Comparison of ENCODE assay signal across 9 mouse cellular contexts in the genomic region with DNA sequence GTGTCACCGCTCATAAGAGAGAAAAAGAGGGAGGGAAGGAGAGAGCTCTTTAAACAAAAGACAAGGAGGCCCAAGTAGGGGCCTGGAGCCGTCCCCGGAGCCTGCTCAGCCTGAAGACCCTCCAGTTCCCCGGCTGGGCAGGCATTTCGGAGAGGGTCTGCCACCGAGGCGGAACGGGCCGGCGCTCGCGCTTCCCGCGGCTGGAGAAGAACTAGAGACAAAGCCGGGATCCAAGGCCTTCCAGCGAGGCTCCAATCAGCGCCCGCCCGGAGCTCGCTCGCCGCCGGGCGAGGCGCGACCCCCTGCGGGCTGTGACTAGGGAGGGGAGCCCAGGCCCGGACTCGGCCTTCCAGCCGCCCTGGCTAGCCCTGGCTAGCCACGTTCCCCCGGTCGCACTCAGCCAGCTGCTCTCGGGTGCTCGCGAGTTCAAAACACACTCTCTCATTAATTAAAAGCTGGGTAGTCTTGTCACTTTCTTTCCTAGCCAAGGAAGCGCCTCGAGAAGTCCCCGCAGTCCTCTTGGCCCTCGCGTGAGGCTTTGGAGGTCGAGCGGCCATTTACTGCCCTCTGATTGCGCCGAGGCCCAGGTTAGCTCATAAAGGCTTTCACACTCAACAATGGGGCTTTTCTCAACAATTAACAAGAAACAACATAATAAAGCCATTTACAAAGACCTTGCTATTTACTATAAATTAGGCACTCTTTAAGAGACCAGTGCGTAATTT. TPM values are rescaled to one million over a fixed set of nuclear protein-coding genes. Genes with fewer than 3 reads are reported as not detected.
DNase-seq lines count a peak whose midpoint lies in the region; ATAC-seq lines count a peak whose summit lies in the region.
"Had no signal": no experiment of that assay in that cellular context is flagged by ENCODE, and none has a peak within 500 bp of the region (broad histone marks: within the 10 kb centered on the region; RNA-seq: fewer than 3 reads in every experiment).

No protein-coding gene starts in this region.

- H3K9ac ChIP-seq in embryonic facial prominence, embryonic 14.5 days (ENCODE audit: low read depth, low read length), result peak overlapping the region; percentile 72
- H3K9ac ChIP-seq in intestine, embryonic 15.5 days, result peak overlapping the region; percentile 54

- no peaks in the 10 kb centered on the region for H3K9me3 ChIP-seq in embryonic facial prominence, embryonic 14.5 days (ENCODE audit: control insufficient read depth, low read length)
- no peaks in the 10 kb centered on the region for H3K9me3 ChIP-seq in intestine, embryonic 15.5 days

- peak overlapping the region; percentile 62; the same call in 1 of the 2 replicates for H3K27ac ChIP-seq in embryonic facial prominence, embryonic 14.5 days (replicated peaks; ENCODE audit: low read depth, low read length)
- peak overlapping the region; percentile 32; the same call in 1 of the 2 replicates for H3K27ac ChIP-seq in intestine, embryonic 15.5 days

- peak overlapping the region; percentile 24 for H3K4me3 ChIP-seq in embryonic facial prominence, embryonic 14.5 days (ENCODE audit: low read depth, low read length)
- H3K4me3 ChIP-seq in intestine, embryonic 15.5 days (replicated peaks), result peak overlapping the region; percentile 25

- intact Hi-C loops in left cerebral cortex, postnatal 4 days (cut with DNase I), result loop anchor here (10.0 kb wide), 2 partner anchors 655 to 1235 kb away; a partner anchor contains a TSS

- H3K36me3 ChIP-seq in embryonic facial prominence, embryonic 14.5 days (ENCODE audit: control insufficient read depth, insufficient read depth, low read length), result no peaks in the 10 kb centered on the region
- H3K36me3 ChIP-seq in intestine, embryonic 15.5 days, result no peaks in the 10 kb centered on the region

- H3K4me2 ChIP-seq in embryonic facial prominence, embryonic 14.5 days (ENCODE audit: low read depth, low read length), result peak overlapping the region; percentile 65
- peak overlapping the region; percentile 69 for H3K4me2 ChIP-seq in intestine, embryonic 15.5 days (replicated peaks)

- DNase-seq in left cerebral cortex, postnatal 4 days, result peak; percentile 79
- DNase-seq in left cerebral cortex, adult 18-20 months (ENCODE audit: low spot score in 2 of 2), result no peak
- no peak for DNase-seq in embryonic facial prominence, embryonic 14.5 days (ENCODE audit: low spot score)
- peak; percentile 81 for DNase-seq in neural tube, embryonic 10.5 days (ENCODE audit: extremely low spot score, low spot score)
- no peak for DNase-seq in urinary bladder, postnatal 14 days (ENCODE audit: low spot score)
- no peak for DNase-seq in thymus, postnatal 36 days

- 11% methylated on average over 34 of the region's 46 CpGs for WGBS in embryonic facial prominence, embryonic 14.5 days
- 17% methylated on average over 46 of the region's 46 CpGs for WGBS in intestine, embryonic 15.5 days

- H3K4me1 ChIP-seq in embryonic facial prominence, embryonic 14.5 days (ENCODE audit: control insufficient read depth, insufficient read depth, low read length), result peaks cover 44% of the 10 kb centered on the region
- H3K4me1 ChIP-seq in intestine, embryonic 15.5 days (replicated peaks), result peaks cover 23% of the 10 kb centered on the region

- no peaks in the 10 kb centered on the region for H3K27me3 ChIP-seq in embryonic facial prominence, embryonic 14.5 days (replicated peaks; ENCODE audit: control insufficient read depth, insufficient read depth, low read length)
- H3K27me3 ChIP-seq in intestine, embryonic 15.5 days (replicated peaks), result no peaks in the 10 kb centered on the region

- ATAC-seq in embryonic facial prominence, embryonic 14.5 days (ENCODE audit: low read depth), result peak; percentile 58
- peak; percentile 82 for ATAC-seq in intestine, embryonic 15.5 days
- ATAC-seq in erythroid progenitor cell, adult 5-6 weeks (replicated peaks; ENCODE audit: low FRiP score, poor library complexity, severe bottlenecking), result no peak

RNA-seq across cellular contexts. Expression of a gene that starts 2.2 kb away (rescaled TPM):
- total RNA-seq in left cerebral cortex, postnatal 4 days (2021), result 1 to 10 TPM; 3.2 to 5.2 TPM
- 1 to 10 TPM; 2.9 to 5.6 TPM for total RNA-seq in left cerebral cortex, adult 18-20 months (2021)
- polyA plus RNA-seq in embryonic facial prominence, embryonic 14.5 days (2014; fragmentation: Nextera tagmentation; extraction: Ambion mirVana), result 6.9 and 9.1 TPM in 2 replicates
- polyA plus RNA-seq in intestine, embryonic 15.5 days (2015; fragmentation: Nextera tagmentation; extraction: Ambion mirVana), result 11.8 and 12.6 TPM in 2 replicates
- total RNA-seq in erythroid progenitor cell, adult 5-6 weeks (2015; ENCODE audit: low replicate concordance), result not detected in 2 replicates
- total RNA-seq in erythroid progenitor cell, adult 5-6 weeks (2017; ENCODE audit: low replicate concordance), result not detected in 2 replicates

RNA-seq across cellular contexts. Expression of a gene that starts 9.1 kb away (rescaled TPM):
- 10 to 100 TPM; 11.6 to 13.9 TPM for total RNA-seq in left cerebral cortex, postnatal 4 days (2021)
- total RNA-seq in left cerebral cortex, adult 18-20 months (2021), result 1 to 10 TPM; 7.4 to 8.7 TPM
- 4.0 and 5.8 TPM in 2 replicates for polyA plus RNA-seq in embryonic facial prominence, embryonic 14.5 days (2014; fragmentation: Nextera tagmentation; extraction: Ambion mirVana)
- 3.2 and 3.6 TPM in 2 replicates for polyA plus RNA-seq in intestine, embryonic 15.5 days (2015; fragmentation: Nextera tagmentation; extraction: Ambion mirVana)
- not detected in 2 replicates for total RNA-seq in erythroid progenitor cell, adult 5-6 weeks (2015; ENCODE audit: low replicate concordance)
- not detected in 2 replicates for total RNA-seq in erythroid progenitor cell, adult 5-6 weeks (2017; ENCODE audit: low replicate concordance)

RNA-seq across cellular contexts. Expression of a gene that starts 15.3 kb away (rescaled TPM):
- 10 to 100 TPM; 50.4 to 59.6 TPM for total RNA-seq in left cerebral cortex, postnatal 4 days (2021)
- 10 to 100 TPM; 51.5 to 55.7 TPM for total RNA-seq in left cerebral cortex, adult 18-20 months (2021)
- 27.4 and 32.1 TPM in 2 replicates for polyA plus RNA-seq in embryonic facial prominence, embryonic 14.5 days (2014; fragmentation: Nextera tagmentation; extraction: Ambion mirVana)
- 55.5 TPM in 2 replicates for polyA plus RNA-seq in intestine, embryonic 15.5 days (2015; fragmentation: Nextera tagmentation; extraction: Ambion mirVana)
- 122 and 125 TPM in 2 replicates for total RNA-seq in erythroid progenitor cell, adult 5-6 weeks (2015; ENCODE audit: low replicate concordance)
- 77.9 and 98.0 TPM in 2 replicates for total RNA-seq in erythroid progenitor cell, adult 5-6 weeks (2017; ENCODE audit: low replicate concordance)

RNA-seq across cellular contexts. Expression of a gene that starts 43.0 kb away (rescaled TPM):
- not detected for total RNA-seq in left cerebral cortex, postnatal 4 days (2021)
- not detected for total RNA-seq in left cerebral cortex, adult 18-20 months (2021)
- polyA plus RNA-seq in embryonic facial prominence, embryonic 14.5 days (2014; fragmentation: Nextera tagmentation; extraction: Ambion mirVana), result not detected in 2 replicates
- not detected in 2 replicates for polyA plus RNA-seq in intestine, embryonic 15.5 days (2015; fragmentation: Nextera tagmentation; extraction: Ambion mirVana)
- total RNA-seq in erythroid progenitor cell, adult 5-6 weeks (2015; ENCODE audit: low replicate concordance), result not detected in 2 replicates
- not detected in 2 replicates for total RNA-seq in erythroid progenitor cell, adult 5-6 weeks (2017; ENCODE audit: low replicate concordance)
- polyA plus RNA-seq: large intestine, adult 2 months had no signal

Comparison
In these comparisons a context has a peak if more than half of its experiments do, and no peak if none do; other contexts are left out.
1. DNase-seq: peak in left cerebral cortex, postnatal 4 days (single experiment) and neural tube, embryonic 10.5 days (single experiment); none in left cerebral cortex, adult 18-20 months (0 of 2), embryonic facial prominence, embryonic 14.5 days (single experiment), urinary bladder, postnatal 14 days (single experiment) and thymus, postnatal 36 days (0 of 2).
2. RNA of a gene that starts 9.1 kb away (total RNA-seq): 11.6 to 13.9 TPM in left cerebral cortex, postnatal 4 days and 7.4 to 8.7 TPM in left cerebral cortex, adult 18-20 months; not detected in erythroid progenitor cell, adult 5-6 weeks; every median in the first group is over 4 times any median in the second.